Mouse (Mus musculus) megakaryocyte, embryonic 14.5 days (primary cell): ENCODE data around the gene Map2k7.

ENCODE experiments used
- FLI1 ChIP-seq: IDR thresholded peaks from 2 replicates; pipeline ENCODE4 v1.6.1; 2012; ENCODE audit warnings: low read length, inconsistent platforms, mixed read lengths
- GATA1 ChIP-seq: IDR thresholded peaks from 3 replicates; pipeline ENCODE4 v1.6.1; 2012; ENCODE audit warnings: mixed read lengths, low read length, inconsistent platforms, borderline replicate concordance

DNA sequence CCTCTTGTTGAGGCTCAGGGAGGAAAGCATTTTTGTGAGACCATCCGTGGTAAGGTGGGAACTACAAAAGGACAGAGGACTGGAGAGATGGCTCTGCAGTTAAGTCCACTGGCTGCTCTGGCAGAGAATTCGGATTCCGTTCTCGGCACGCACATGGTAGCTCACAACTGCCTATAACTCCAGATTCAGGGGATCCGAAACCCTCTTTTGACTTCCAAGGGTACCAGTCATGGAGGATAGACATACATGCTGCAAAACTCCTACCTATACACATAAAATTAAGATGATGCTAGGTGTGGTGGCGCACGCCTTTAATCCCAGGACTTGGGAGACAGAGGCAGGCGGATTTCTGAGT is 37.5 kb downstream of the Map2k7 start:
- TF ChIP-seq GATA1 (no peak), FLI1 (no peak)
